Mouse (Mus musculus): ENCODE measurements around the gene Nrbp1. TPM values are rescaled to one million over a fixed set of nuclear protein-coding genes. Genes with fewer than 3 reads are reported as not detected.

The Nrbp1 gene
- 45.4 TPM for polyA plus RNA-seq (2014; fragmentation: Illumina TruSeq; extraction: RNeasy Lipid Tissue Mini Kit (QIAGEN cat#74804); ENCODE audit: low read depth, low replicate concordance)

DNA sequence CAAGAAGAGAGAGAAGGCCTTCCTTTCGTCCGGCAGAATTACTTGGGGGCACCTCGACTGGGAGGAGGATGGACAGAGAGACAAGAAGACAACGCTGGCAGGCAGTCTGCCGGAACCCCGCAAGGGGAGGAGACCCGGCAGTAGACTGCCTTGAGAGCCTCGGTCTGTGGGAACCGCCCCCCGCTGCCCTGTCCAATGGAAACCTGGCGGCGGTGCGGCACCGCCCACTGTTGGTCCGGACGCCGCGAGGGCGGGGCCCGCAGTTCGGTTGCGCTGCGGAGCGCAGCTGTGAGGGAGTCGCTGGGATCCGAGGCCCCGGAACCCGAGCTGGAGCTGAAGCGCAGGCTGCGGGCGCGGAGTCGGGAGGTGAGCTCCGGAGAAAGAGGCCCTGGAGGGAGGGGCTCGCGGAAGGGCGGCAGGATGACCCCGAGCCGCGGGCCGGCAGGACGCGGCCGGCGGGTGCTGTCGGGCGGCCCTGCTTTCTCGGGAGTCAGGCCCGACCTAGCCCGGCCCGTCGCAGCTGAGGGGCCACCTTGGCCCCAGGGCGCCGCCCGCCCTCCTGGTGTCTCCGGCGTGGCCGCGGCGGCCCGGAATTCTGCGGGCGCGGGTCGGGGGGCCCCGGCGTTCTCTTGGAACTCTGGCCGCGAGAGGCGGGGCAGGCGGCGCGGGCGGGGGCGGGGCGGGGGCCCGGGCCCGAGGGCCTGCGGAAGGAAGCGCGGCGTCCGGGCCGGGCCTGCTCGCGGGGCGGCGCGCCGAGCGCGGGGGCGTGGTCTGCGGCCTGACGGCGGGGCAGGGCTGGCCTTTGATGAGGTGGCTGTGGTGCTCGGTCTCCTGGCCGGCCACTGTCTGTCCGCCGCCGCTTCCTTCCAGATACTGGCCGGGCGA, at the start of gene Nrbp1, which contains the start of gene Gm9970:
Gene Nrbp1 (plus strand): TSS at position 228 of the 885 bp plus-strand sequence.
Gene Gm9970 (minus strand): TSS at position 596 of the 885 bp plus-strand sequence.

DNA sequence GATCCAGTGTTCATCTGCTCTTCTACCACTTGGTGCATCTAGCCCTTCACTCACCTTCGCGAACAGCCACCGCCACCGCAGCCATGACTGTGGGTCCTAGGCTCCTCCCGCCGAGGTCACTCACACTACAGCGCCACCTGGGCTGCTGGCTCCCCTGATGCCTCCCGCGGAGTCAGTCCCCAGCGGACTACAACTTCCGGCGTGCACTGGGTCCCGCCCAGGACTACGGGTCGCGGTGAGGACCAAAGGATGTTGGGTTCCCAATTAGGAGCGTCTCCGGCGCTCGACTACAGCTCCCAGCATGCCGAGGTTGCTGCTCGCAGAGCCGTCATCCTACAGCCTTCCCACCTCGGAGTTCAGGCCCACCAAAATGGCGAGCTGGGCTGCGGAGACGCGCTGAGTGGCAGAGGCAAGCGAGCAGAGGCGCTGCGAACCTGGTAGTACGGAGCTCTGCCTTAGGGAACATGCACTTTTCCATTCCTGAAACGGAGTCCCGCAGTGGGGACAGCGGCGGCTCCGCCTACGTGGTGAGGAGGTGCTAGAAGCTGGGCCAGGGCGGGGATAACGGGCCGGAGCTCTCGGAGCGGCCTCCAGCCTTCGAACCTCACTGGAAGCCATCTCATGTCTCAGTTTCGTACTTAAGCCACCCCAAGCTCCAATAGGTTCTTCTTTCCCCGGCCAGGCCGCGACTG, 47.6 kb upstream of the Nrbp1 start, which contains the start of the genes Snx17 and Eif2b4:
Gene Snx17 (plus strand): TSS at position 289 of the 692 bp plus-strand sequence.
Gene Eif2b4 (minus strand): TSS at position 492 of the 692 bp plus-strand sequence.

DNA sequence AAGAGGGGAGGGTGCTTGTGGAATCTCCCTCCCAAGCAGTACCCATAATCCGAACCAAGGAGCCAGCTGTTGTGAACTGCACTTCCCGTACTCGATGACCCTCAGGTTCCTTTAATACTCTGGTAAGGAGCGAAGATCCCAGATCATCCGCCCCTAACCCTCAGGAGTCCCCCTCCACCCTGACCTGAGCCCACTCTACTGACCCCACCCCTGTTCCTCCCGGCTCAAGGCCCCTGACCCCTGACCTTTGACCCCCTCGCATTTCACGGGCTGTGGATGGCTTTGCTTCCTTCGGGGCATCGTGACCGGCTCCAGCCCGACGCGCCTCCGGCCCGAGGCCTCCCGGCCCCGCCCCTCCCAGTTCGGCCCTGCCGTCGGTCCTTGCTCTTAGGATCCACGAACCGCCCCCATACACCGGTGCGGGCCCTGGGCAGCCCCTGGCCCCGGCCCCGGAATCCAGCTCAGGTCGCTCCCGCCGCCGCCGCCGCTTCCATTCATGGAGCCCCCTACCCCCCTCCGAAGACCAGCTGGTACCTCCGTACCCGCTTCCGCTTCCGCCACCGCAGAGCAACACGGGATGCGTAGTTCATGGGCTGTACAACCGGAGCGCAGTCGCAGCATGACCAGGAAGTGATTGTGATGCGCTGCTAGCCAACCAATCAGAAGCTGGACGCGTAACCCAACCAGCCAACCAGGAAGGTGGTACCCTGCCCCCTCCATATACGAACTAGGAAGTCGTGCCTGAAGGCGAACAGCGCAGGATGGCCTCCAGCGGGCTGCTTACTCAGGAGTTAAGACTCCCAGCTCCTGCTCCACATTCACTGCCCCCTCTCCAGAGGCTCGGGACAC, 38.7 kb upstream of the Nrbp1 start, which contains the start of gene Zfp513:
Gene Zfp513 (minus strand): TSS at position 562 of the 849 bp plus-strand sequence.

GRCm38 (mm10) chr5:31220448-31221303, 20.0 kb upstream of the Nrbp1 start, which contains the start of gene Ppm1g:
Ppm1g (minus strand) TSS chr5:31220687.

DNA sequence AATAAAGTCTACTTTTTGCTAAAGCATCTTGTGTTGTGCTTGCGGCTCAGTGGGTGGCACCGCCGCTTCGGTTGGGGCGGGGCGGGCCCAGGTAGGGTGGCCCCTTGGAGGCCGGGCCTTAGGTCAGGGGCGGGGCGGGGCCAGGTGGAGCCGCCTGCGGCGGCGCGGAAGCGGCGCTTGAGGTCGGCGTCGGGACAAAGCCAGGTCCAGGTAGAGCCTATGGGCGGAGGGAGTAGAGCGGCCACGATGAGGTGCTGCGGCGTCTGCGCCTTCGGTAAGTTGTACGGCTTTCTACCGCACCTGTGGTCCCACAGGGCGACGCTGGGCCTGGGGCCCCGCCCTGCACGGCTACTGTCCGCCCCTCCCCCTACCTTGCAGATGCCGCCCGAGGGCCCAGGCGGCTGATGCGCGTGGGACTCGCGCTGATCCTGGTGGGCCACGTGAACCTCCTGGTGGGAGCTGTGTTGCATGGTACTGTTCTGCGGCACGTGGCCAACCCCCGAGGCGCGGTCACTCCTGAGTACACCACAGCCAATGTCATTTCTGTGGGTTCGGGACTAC, 11.0 kb downstream of the Nrbp1 start, which contains the start of gene Krtcap3:
Gene Krtcap3 (plus strand): TSS at position 151 of the 561 bp plus-strand sequence.

DNA sequence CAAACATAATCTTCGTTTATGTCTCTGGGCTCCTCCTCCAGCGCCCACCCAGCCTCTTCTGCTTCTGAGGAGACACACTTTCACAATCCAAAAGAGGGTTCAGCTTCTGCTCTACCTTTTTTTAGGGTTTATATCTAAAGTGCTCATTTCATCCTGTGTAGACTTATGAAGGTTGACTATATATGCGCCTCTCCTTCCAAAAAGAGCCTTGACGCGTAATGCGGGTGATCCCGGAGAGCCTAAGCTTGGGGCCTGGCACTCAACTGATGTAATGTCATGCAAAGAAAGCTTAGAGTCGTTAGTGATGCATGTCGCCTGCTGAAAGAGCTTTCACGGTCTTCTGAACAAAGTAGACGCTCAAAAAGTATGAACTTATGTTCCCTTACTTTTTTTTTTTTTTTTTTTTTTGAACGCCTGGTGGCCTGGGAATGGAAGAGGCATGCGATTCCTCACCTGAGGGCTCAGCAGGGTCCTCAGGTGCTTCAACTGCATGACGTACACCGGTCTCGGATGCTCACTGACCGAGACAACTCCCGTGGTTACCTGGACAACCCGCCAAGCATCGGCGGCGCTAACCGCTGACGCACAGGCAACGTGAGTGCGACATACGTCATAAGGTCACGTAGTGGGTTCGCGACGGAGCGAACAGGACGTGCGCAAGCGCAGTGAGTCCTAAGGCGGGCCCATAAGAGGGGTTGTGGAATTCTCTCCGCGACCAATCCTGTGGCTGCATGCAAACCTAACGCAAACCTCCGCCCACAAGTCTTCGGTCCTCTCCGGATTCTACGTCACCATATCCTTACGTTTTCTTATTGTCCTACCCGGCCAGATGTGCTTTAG, 50.1 kb downstream of the Nrbp1 start, which contains the start of gene Ift172:
Gene Ift172 (minus strand): TSS at position 596 of the 840 bp plus-strand sequence.

GRCm38 (mm10) chr5:31295606-31296141, 55.0 kb downstream of the Nrbp1 start, which contains the start of gene Fndc4:
Fndc4 (minus strand) TSS chr5:31296080.

GRCm38 (mm10) chr5:31297047-31297757, 56.5 kb downstream of the Nrbp1 start, which contains the start of gene Gckr:
Gckr (plus strand) TSS chr5:31297443.

Other genes with a start within 250 kb of the Nrbp1 start
- 116 TPM for gene Atraid, start 192.6 kb upstream of the Nrbp1 start, polyA plus RNA-seq (2014; fragmentation: Illumina TruSeq; extraction: RNeasy Lipid Tissue Mini Kit (QIAGEN cat#74804); ENCODE audit: low read depth, low replicate concordance)
- gene Slc5a6, start 191.9 kb upstream of the Nrbp1 start, polyA plus RNA-seq (2014; fragmentation: Illumina TruSeq; extraction: RNeasy Lipid Tissue Mini Kit (QIAGEN cat#74804); ENCODE audit: low read depth, low replicate concordance), result 1.8 TPM
- 0.29 TPM for gene Cad, start 186.1 kb upstream of the Nrbp1 start, polyA plus RNA-seq (2014; fragmentation: Illumina TruSeq; extraction: RNeasy Lipid Tissue Mini Kit (QIAGEN cat#74804); ENCODE audit: low read depth, low replicate concordance)
- gene Dnajc5g, start 134.6 kb upstream of the Nrbp1 start, polyA plus RNA-seq (2014; fragmentation: Illumina TruSeq; extraction: RNeasy Lipid Tissue Mini Kit (QIAGEN cat#74804); ENCODE audit: low read depth, low replicate concordance), result not detected
- not detected for gene Slc30a3, start 132.6 kb upstream of the Nrbp1 start, polyA plus RNA-seq (2014; fragmentation: Illumina TruSeq; extraction: RNeasy Lipid Tissue Mini Kit (QIAGEN cat#74804); ENCODE audit: low read depth, low replicate concordance)
- not detected for gene Trim54, start 124.2 kb upstream of the Nrbp1 start, polyA plus RNA-seq (2014; fragmentation: Illumina TruSeq; extraction: RNeasy Lipid Tissue Mini Kit (QIAGEN cat#74804); ENCODE audit: low read depth, low replicate concordance)
- gene Ucn, start 102.0 kb upstream of the Nrbp1 start, polyA plus RNA-seq (2014; fragmentation: Illumina TruSeq; extraction: RNeasy Lipid Tissue Mini Kit (QIAGEN cat#74804); ENCODE audit: low read depth, low replicate concordance), result not detected
- gene Mpv17, start 86.6 kb upstream of the Nrbp1 start, polyA plus RNA-seq (2014; fragmentation: Illumina TruSeq; extraction: RNeasy Lipid Tissue Mini Kit (QIAGEN cat#74804); ENCODE audit: low read depth, low replicate concordance), result 31.4 TPM
- gene Gm29609, start 61.0 kb upstream of the Nrbp1 start, polyA plus RNA-seq (2014; fragmentation: Illumina TruSeq; extraction: RNeasy Lipid Tissue Mini Kit (QIAGEN cat#74804); ENCODE audit: low read depth, low replicate concordance), result 0.13 TPM
- 30.5 TPM for gene Gtf3c2, start 60.7 kb upstream of the Nrbp1 start, polyA plus RNA-seq (2014; fragmentation: Illumina TruSeq; extraction: RNeasy Lipid Tissue Mini Kit (QIAGEN cat#74804); ENCODE audit: low read depth, low replicate concordance)
- 8.9 TPM for gene Snx17, start 47.6 kb upstream of the Nrbp1 start, polyA plus RNA-seq (2014; fragmentation: Illumina TruSeq; extraction: RNeasy Lipid Tissue Mini Kit (QIAGEN cat#74804); ENCODE audit: low read depth, low replicate concordance)
- gene Eif2b4, start 47.4 kb upstream of the Nrbp1 start, polyA plus RNA-seq (2014; fragmentation: Illumina TruSeq; extraction: RNeasy Lipid Tissue Mini Kit (QIAGEN cat#74804); ENCODE audit: low read depth, low replicate concordance), result 3.8 TPM
- 1.4 TPM for gene Zfp513, start 38.6 kb upstream of the Nrbp1 start, polyA plus RNA-seq (2014; fragmentation: Illumina TruSeq; extraction: RNeasy Lipid Tissue Mini Kit (QIAGEN cat#74804); ENCODE audit: low read depth, low replicate concordance)
- 13.4 TPM for gene Ppm1g, start 20.2 kb upstream of the Nrbp1 start, polyA plus RNA-seq (2014; fragmentation: Illumina TruSeq; extraction: RNeasy Lipid Tissue Mini Kit (QIAGEN cat#74804); ENCODE audit: low read depth, low replicate concordance)
- not detected for gene Gm9970, start 368 bp downstream of the Nrbp1 start, polyA plus RNA-seq (2014; fragmentation: Illumina TruSeq; extraction: RNeasy Lipid Tissue Mini Kit (QIAGEN cat#74804); ENCODE audit: low read depth, low replicate concordance)
- 1.0 TPM for gene Krtcap3, start 10.8 kb downstream of the Nrbp1 start, polyA plus RNA-seq (2014; fragmentation: Illumina TruSeq; extraction: RNeasy Lipid Tissue Mini Kit (QIAGEN cat#74804); ENCODE audit: low read depth, low replicate concordance)
- 6.5 TPM for gene Ift172, start 50.3 kb downstream of the Nrbp1 start, polyA plus RNA-seq (2014; fragmentation: Illumina TruSeq; extraction: RNeasy Lipid Tissue Mini Kit (QIAGEN cat#74804); ENCODE audit: low read depth, low replicate concordance)
- 27.8 TPM for gene Fndc4, start 55.2 kb downstream of the Nrbp1 start, polyA plus RNA-seq (2014; fragmentation: Illumina TruSeq; extraction: RNeasy Lipid Tissue Mini Kit (QIAGEN cat#74804); ENCODE audit: low read depth, low replicate concordance)
- 78.9 TPM for gene Gckr, start 56.6 kb downstream of the Nrbp1 start, polyA plus RNA-seq (2014; fragmentation: Illumina TruSeq; extraction: RNeasy Lipid Tissue Mini Kit (QIAGEN cat#74804); ENCODE audit: low read depth, low replicate concordance)
- 8.1 TPM for gene Zfp512, start 211.6 kb downstream of the Nrbp1 start, polyA plus RNA-seq (2014; fragmentation: Illumina TruSeq; extraction: RNeasy Lipid Tissue Mini Kit (QIAGEN cat#74804); ENCODE audit: low read depth, low replicate concordance)
- gene 4930548H24Rik, start 244.9 kb downstream of the Nrbp1 start, polyA plus RNA-seq (2014; fragmentation: Illumina TruSeq; extraction: RNeasy Lipid Tissue Mini Kit (QIAGEN cat#74804); ENCODE audit: low read depth, low replicate concordance), result not detected

Measured in liver, adult 10 weeks (tissue).